Mouse (Mus musculus) embryonic facial prominence, embryonic 13.5 days (tissue): ENCODE results near the gene Cntn6. TPM values are rescaled to one million over a fixed set of nuclear protein-coding genes. Genes with fewer than 3 reads are reported as not detected.

Experiments
- ATAC-seq: fragments of 200-750 bp; cut with Nextera tagmentation; 2 replicates; pipeline ENCODE4 v1.8.0; 2017; ENCODE audit warnings: low read depth; ENCODE audit not compliant: insufficient number of reproducible peaks, insufficient read depth, low FRiP score, low TSS enrichment
- H3K27ac ChIP-seq: fragments of 300-500 bp; sonication (generic); 2 replicates; pipeline ENCODE4 v1.5.1; 2015; ENCODE audit warnings: moderate library complexity, mild to moderate bottlenecking, inconsistent platforms
- H3K27me3 ChIP-seq: fragments of 300-500 bp; sonication (generic); 2 replicates; pipeline ENCODE4 v1.6.1; 2015; ENCODE audit warnings: mild to moderate bottlenecking, inconsistent platforms
- H3K36me3 ChIP-seq: fragments of 300-500 bp; sonication (generic); 2 replicates; pipeline ENCODE4 v1.6.1; 2015; ENCODE audit warnings: mild to moderate bottlenecking, inconsistent platforms
- H3K4me1 ChIP-seq: fragments of 300-500 bp; sonication (generic); 2 replicates; pipeline ENCODE4 v1.6.1; 2015; ENCODE audit warnings: inconsistent platforms
- H3K4me2 ChIP-seq: fragments of 300-500 bp; sonication (generic); 2 replicates; pipeline ENCODE4 v1.6.1; 2015; ENCODE audit warnings: moderate library complexity, mild to moderate bottlenecking, inconsistent platforms
- H3K4me3 ChIP-seq: fragments of 300-500 bp; sonication (generic); 2 replicates; pipeline ENCODE4 v1.5.1; 2015; ENCODE audit warnings: mild to moderate bottlenecking, inconsistent platforms
- H3K9ac ChIP-seq: fragments of 300-500 bp; sonication (generic); 2 replicates; pipeline ENCODE4 v1.6.1; 2015; ENCODE audit warnings: mild to moderate bottlenecking, inconsistent platforms
- H3K9me3 ChIP-seq: fragments of 300-500 bp; sonication (generic); 2 replicates; pipeline ENCODE4 v1.6.1; 2016; ENCODE audit warnings: inconsistent platforms
- WGBS: fragments of 180-500 bp; shearing (Covaris S2); methylation state at CpG from one replicate; pipeline ENCODE4 v1.1.7; 2015; ENCODE audit warnings: mixed read lengths; 5-methylcytosine and 5-hydroxymethylcytosine counted together
- polyA plus RNA-seq: library from polyadenylated mRNA; unstranded; fragments of >200 nt; fragmentation: Nextera tagmentation; extraction: Ambion mirVana; gene quantifications from 2 replicates; pipeline ENCODE4 v1.2.1, GENCODE M21; 2015

Gene Cntn6
- polyA plus RNA-seq, result 3.5 and 4.7 TPM in 2 replicates

- WGBS, result 26% methylated on average over 11 of the region's 11 CpGs
- Histone ChIP-seq H3K4me3 (peak within 1 kb of the TSS; percentile 27), H3K36me3 (no peaks in the 10 kb centered on the region), H3K9ac (0 out of 2 replicates have a peak within 1 kb of the TSS, but pooled peaks have one; percentile 23), H3K9me3 (no peaks in the 10 kb centered on the region), H3K27ac (no peak within 1 kb of the TSS; the same call in 1 of the 2 replicates), H3K4me1 (no peaks in the 10 kb centered on the region), H3K4me2 (peak within 1 kb of the TSS; percentile 51), H3K27me3 (no peaks in the 10 kb centered on the region)
- ATAC-seq, result no peak
Measured at GRCm38 (mm10) chr6:104492490-104493431, at the start of gene Cntn6. Cntn6 (plus strand) TSS chr6:104492790.

GRCm38 (mm10) chr6:104443731-104444130, 48.9 kb upstream of the Cntn6 start:
- Histone ChIP-seq H3K36me3 (no peaks in the 10 kb centered on the region), H3K4me3 (no peak overlapping the region), H3K27ac (no peak overlapping the region), H3K27me3 (no peaks in the 10 kb centered on the region), H3K9ac (no peak overlapping the region), H3K4me2 (no peak overlapping the region), H3K4me1 (no peaks in the 10 kb centered on the region), H3K9me3 (no peaks in the 10 kb centered on the region)
- 51% methylated on average over 3 of the region's 3 CpGs for WGBS
- no peak for ATAC-seq

GRCm38 (mm10) chr6:104470706-104471105, 21.9 kb upstream of the Cntn6 start:
- Histone ChIP-seq H3K9ac (no peak overlapping the region), H3K9me3 (no peaks in the 10 kb centered on the region), H3K4me3 (no peak overlapping the region), H3K4me1 (no peaks in the 10 kb centered on the region), H3K27me3 (no peaks in the 10 kb centered on the region), H3K36me3 (no peaks in the 10 kb centered on the region), H3K27ac (no peak overlapping the region), H3K4me2 (no peak overlapping the region)
- WGBS, result 97% methylated on average over 1 of the region's 1 CpGs
- no peak for ATAC-seq

GRCm38 (mm10) chr6:104479242-104479641, 13.3 kb upstream of the Cntn6 start:
- Histone ChIP-seq H3K4me3 (no peak overlapping the region), H3K9me3 (no peaks in the 10 kb centered on the region), H3K27me3 (no peaks in the 10 kb centered on the region), H3K36me3 (no peaks in the 10 kb centered on the region), H3K4me2 (no peak overlapping the region), H3K4me1 (no peaks in the 10 kb centered on the region), H3K27ac (no peak overlapping the region), H3K9ac (no peak overlapping the region)
- no peak for ATAC-seq

- no peak for ATAC-seq
- Histone ChIP-seq H3K27ac (no peak overlapping the region), H3K4me2 (peak overlapping the region; percentile 51), H3K9ac (no peak overlapping the region), H3K9me3 (no peaks in the 10 kb centered on the region), H3K4me3 (peak overlapping the region; percentile 27), H3K4me1 (no peaks in the 10 kb centered on the region), H3K36me3 (no peaks in the 10 kb centered on the region), H3K27me3 (no peaks in the 10 kb centered on the region)
- WGBS, result 56% methylated on average over 6 of the region's 6 CpGs
Measured at GRCm38 (mm10) chr6:104493459-104493858, 869 bp downstream of the Cntn6 start.

- no peak overlapping the region for H3K4me2 ChIP-seq
- ATAC-seq, result no peak
- 68% methylated on average over 2 of the region's 2 CpGs for WGBS
- H3K9ac ChIP-seq, result no peak overlapping the region
- H3K27ac ChIP-seq, result no peak overlapping the region
- H3K4me3 ChIP-seq, result no peak overlapping the region
- no peaks in the 10 kb centered on the region for H3K9me3 ChIP-seq
- H3K36me3 ChIP-seq, result no peaks in the 10 kb centered on the region
- H3K4me1 ChIP-seq, result no peaks in the 10 kb centered on the region
- H3K27me3 ChIP-seq, result no peaks in the 10 kb centered on the region
Measured at GRCm38 (mm10) chr6:104495801-104496200, 3.2 kb downstream of the Cntn6 start.

- no peak for ATAC-seq
- Histone ChIP-seq H3K27me3 (no peaks in the 10 kb centered on the region), H3K9me3 (no peaks in the 10 kb centered on the region), H3K4me1 (no peaks in the 10 kb centered on the region), H3K4me3 (no peak overlapping the region), H3K36me3 (no peaks in the 10 kb centered on the region), H3K9ac (no peak overlapping the region), H3K27ac (no peak overlapping the region), H3K4me2 (no peak overlapping the region)
- 94% methylated on average over 1 of the region's 1 CpGs for WGBS
Measured at GRCm38 (mm10) chr6:104563993-104564392, 71.4 kb downstream of the Cntn6 start.

GRCm38 (mm10) chr6:104569564-104569963, 77.0 kb downstream of the Cntn6 start:
- Histone ChIP-seq H3K36me3 (no peaks in the 10 kb centered on the region), H3K4me2 (no peak overlapping the region)
- ATAC-seq, result no peak

GRCm38 (mm10) chr6:104588028-104588427, 95.4 kb downstream of the Cntn6 start:
- Histone ChIP-seq H3K4me3 (no peak overlapping the region), H3K36me3 (no peaks in the 10 kb centered on the region), H3K27me3 (no peaks in the 10 kb centered on the region), H3K4me1 (no peaks in the 10 kb centered on the region), H3K4me2 (no peak overlapping the region), H3K9ac (no peak overlapping the region), H3K27ac (no peak overlapping the region), H3K9me3 (no peaks in the 10 kb centered on the region)
- ATAC-seq, result no peak
- whole genome bisulfite sequencing, result 60% methylated on average over 3 of the region's 3 CpGs

More at GRCm38 (mm10) chr6:104569564-104569963, 77.0 kb downstream of the Cntn6 start:
- Histone ChIP-seq H3K4me3 (no peak overlapping the region), H3K27me3 (no peaks in the 10 kb centered on the region), H3K9ac (no peak overlapping the region), H3K4me1 (no peaks in the 10 kb centered on the region), H3K27ac (no peak overlapping the region), H3K9me3 (no peaks in the 10 kb centered on the region)

- 77% methylated on average over 2 of the region's 2 CpGs for WGBS
- no peak for ATAC-seq
- H3K4me1 ChIP-seq, result no peaks in the 10 kb centered on the region
- H3K9me3 ChIP-seq, result no peaks in the 10 kb centered on the region
- H3K4me2 ChIP-seq, result no peak overlapping the region
- H3K27me3 ChIP-seq, result no peaks in the 10 kb centered on the region
- no peak overlapping the region for H3K27ac ChIP-seq
- no peak overlapping the region for H3K4me3 ChIP-seq
- H3K36me3 ChIP-seq, result no peaks in the 10 kb centered on the region
- H3K9ac ChIP-seq, result no peak overlapping the region
Measured at GRCm38 (mm10) chr6:104600838-104601397, 108.3 kb downstream of the Cntn6 start.

- Histone ChIP-seq H3K27me3 (no peaks in the 10 kb centered on the region), H3K4me3 (no peak overlapping the region), H3K9me3 (no peaks in the 10 kb centered on the region), H3K9ac (no peak overlapping the region), H3K4me2 (no peak overlapping the region), H3K4me1 (no peaks in the 10 kb centered on the region), H3K27ac (no peak overlapping the region), H3K36me3 (no peaks in the 10 kb centered on the region)
- ATAC-seq, result no peak
Measured at GRCm38 (mm10) chr6:104602894-104603293, 110.3 kb downstream of the Cntn6 start.

- Histone ChIP-seq H3K4me2 (no peak overlapping the region), H3K4me3 (no peak overlapping the region), H3K9ac (no peak overlapping the region), H3K36me3 (no peaks in the 10 kb centered on the region), H3K4me1 (no peaks in the 10 kb centered on the region), H3K27ac (no peak overlapping the region), H3K27me3 (no peaks in the 10 kb centered on the region), H3K9me3 (no peaks in the 10 kb centered on the region)
- no peak for ATAC-seq
- 75% methylated on average over 4 of the region's 4 CpGs for WGBS
Measured at GRCm38 (mm10) chr6:104603371-104603770, 110.8 kb downstream of the Cntn6 start.
